Mouse (Mus musculus) T-cell, adult 66 days (primary cell): ENCODE results near the gene Pfdn6. TPM values are rescaled to one million over a fixed set of nuclear protein-coding genes. Genes with fewer than 3 reads are reported as not detected.

Experiments used
- total RNA-seq, 2 experiments: library from RNA; stranded (reverse); gene quantifications; 3 replicates in 1 of 2; 4 replicates in 1 of 2; pipeline ENCODE4 v1.2.4; 2023

Pfdn6 gene
- 10 to 100 TPM; 65.1 to 71.1 TPM for total RNA-seq

GRCm38 (mm10) chr17:33940206-33940805 lies at the start of gene Pfdn6, which contains the start of gene Wdr46:
Gene Pfdn6, minus strand, starts transcription at chr17:33940343.
Gene Wdr46, plus strand, starts transcription at chr17:33940660.

GRCm38 (mm10) chr17:33955555-33956214 lies 15.5 kb upstream of the Pfdn6 start, which contains the start of the genes Vps52 and Rps18:
Gene Vps52, plus strand, starts transcription at chr17:33955812.
Gene Rps18, minus strand, starts transcription at chr17:33956001.

GRCm38 (mm10) chr17:33951021-33951946 lies 11.1 kb upstream of the Pfdn6 start, which contains the start of gene B3galt4:
Gene B3galt4, minus strand, starts transcription at chr17:33951488.

GRCm38 (mm10) chr17:33929371-33930279 lies 10.5 kb downstream of the Pfdn6 start, which contains the start of gene Rgl2:
Gene Rgl2, plus strand, starts transcription at chr17:33929543.

GRCm38 (mm10) chr17:33915671-33916250 lies 24.4 kb downstream of the Pfdn6 start, which contains the start of the genes Tapbp and Zbtb22:
Gene Tapbp, plus strand, starts transcription at chr17:33915899.
Gene Zbtb22, plus strand, starts transcription at chr17:33915904.

GRCm38 (mm10) chr17:33909077-33909868 lies 30.9 kb downstream of the Pfdn6 start, which contains the start of gene Daxx:
Gene Daxx, plus strand, starts transcription at chr17:33909414.

GRCm38 (mm10) chr17:33904835-33905234 lies 35.3 kb downstream of the Pfdn6 start, which contains the start of gene Platr17:
Gene Platr17, plus strand, starts transcription at chr17:33905135.

GRCm38 (mm10) chr17:33890533-33891059 lies 49.5 kb downstream of the Pfdn6 start, which contains the start of gene Kifc1:
Gene Kifc1, minus strand, starts transcription at chr17:33890661.

Other genes with a start within 250 kb of the Pfdn6 start
- 10 to 100 TPM; 54.0 to 58.5 TPM for gene March2, start 221.7 kb downstream of the Pfdn6 start, total RNA-seq
- 100 to 1,000 TPM; 184 to 198 TPM for gene Rab11b, start 179.8 kb downstream of the Pfdn6 start, total RNA-seq
- 1 to 10 TPM in 1 of 2 experiments, under 1 TPM in 1; 0.86 to 1.5 TPM for gene Angptl4, start 158.5 kb downstream of the Pfdn6 start, total RNA-seq
- gene Kank3, start 129.8 kb downstream of the Pfdn6 start, total RNA-seq = 1 to 10 TPM; 1.2 TPM
- 1,000 to 10,000 TPM; 4,788 to 5,322 TPM for gene Rps28, start 115.8 kb downstream of the Pfdn6 start, total RNA-seq
- 100 to 1,000 TPM; 126 to 127 TPM for gene Ndufa7, start 115.8 kb downstream of the Pfdn6 start, total RNA-seq
- gene Cd320, start 97.3 kb downstream of the Pfdn6 start, total RNA-seq = 10 to 100 TPM in 1 of 2 experiments, 1 to 10 TPM in 1; 8.5 to 10.7 TPM
- not detected for gene Gm7029, start 66.5 kb downstream of the Pfdn6 start, total RNA-seq
- 10 to 100 TPM in 1 of 2 experiments, 1 to 10 TPM in 1; 10.0 to 11.2 TPM for gene Kifc1, start 49.7 kb downstream of the Pfdn6 start, total RNA-seq
- under 1 TPM in 1 of 2 experiments, not detected in 1; 0.96 TPM for gene Platr17, start 35.2 kb downstream of the Pfdn6 start, total RNA-seq
- 10 to 100 TPM; 71.8 to 76.6 TPM for gene Daxx, start 30.9 kb downstream of the Pfdn6 start, total RNA-seq
- 100 to 1,000 TPM; 407 to 437 TPM for gene Tapbp, start 24.4 kb downstream of the Pfdn6 start, total RNA-seq
- gene Zbtb22, start 24.4 kb downstream of the Pfdn6 start, total RNA-seq = 10 to 100 TPM; 33.0 to 33.9 TPM
- 100 to 1,000 TPM; 153 to 181 TPM for gene Rgl2, start 10.8 kb downstream of the Pfdn6 start, total RNA-seq
- gene Wdr46, start 317 bp upstream of the Pfdn6 start, total RNA-seq = 10 to 100 TPM; 67.6 to 67.7 TPM
- gene B3galt4, start 11.1 kb upstream of the Pfdn6 start, total RNA-seq = 10 to 100 TPM; 14.1 to 16.0 TPM
- gene Vps52, start 15.5 kb upstream of the Pfdn6 start, total RNA-seq = 10 to 100 TPM; 73.4 to 74.6 TPM
- 1,000 to 10,000 TPM; 2,139 to 2,167 TPM for gene Rps18, start 15.7 kb upstream of the Pfdn6 start, total RNA-seq
- 1,000 to 10,000 TPM; 5,234 to 5,289 TPM for gene H2-K1, start 60.0 kb upstream of the Pfdn6 start, total RNA-seq
- gene Ring1, start 84.3 kb upstream of the Pfdn6 start, total RNA-seq = 10 to 100 TPM; 30.4 to 30.6 TPM
- gene H2-Ke6, start 87.7 kb upstream of the Pfdn6 start, total RNA-seq = 100 to 1,000 TPM; 117 to 150 TPM
- 100 to 1,000 TPM; 100 to 103 TPM for gene Slc39a7, start 91.3 kb upstream of the Pfdn6 start, total RNA-seq
- gene Rxrb, start 91.5 kb upstream of the Pfdn6 start, total RNA-seq = 100 to 1,000 TPM; 114 to 115 TPM
- 10 to 100 TPM; 19.8 to 27.5 TPM for gene Col11a2, start 99.1 kb upstream of the Pfdn6 start, total RNA-seq
- 1 to 10 TPM; 6.9 to 9.5 TPM for gene H2-Oa, start 152.0 kb upstream of the Pfdn6 start, total RNA-seq
- 10 to 100 TPM; 25.1 to 25.8 TPM for gene H2-DMa, start 179.2 kb upstream of the Pfdn6 start, total RNA-seq
- 100 to 1,000 TPM; 303 to 376 TPM for gene Brd2, start 182.3 kb upstream of the Pfdn6 start, total RNA-seq
- 1 to 10 TPM; 2.3 to 8.6 TPM for gene H2-DMb2, start 203.0 kb upstream of the Pfdn6 start, total RNA-seq
- 1 to 10 TPM; 3.1 to 5.9 TPM for gene H2-DMb1, start 212.7 kb upstream of the Pfdn6 start, total RNA-seq
- gene Tap1, start 247.2 kb upstream of the Pfdn6 start, total RNA-seq = 100 to 1,000 TPM; 187 to 213 TPM
- gene Psmb9, start 247.4 kb upstream of the Pfdn6 start, total RNA-seq = 100 to 1,000 TPM; 130 to 159 TPM